9 mouse cellular contexts compared by ENCODE assay signal in genomic region chr19:36679028-36679820, GRCm38 (mm10). TPM values are rescaled to one million over a fixed set of nuclear protein-coding genes. Genes with fewer than 3 reads are reported as not detected.
DNase-seq lines count a peak whose midpoint lies in the region; ATAC-seq lines count a peak whose summit lies in the region.
"Had no signal": no experiment of that assay in that cellular context is flagged by ENCODE, and none has a peak within 500 bp of the region (broad histone marks: within the 10 kb centered on the region; RNA-seq: fewer than 3 reads in every experiment).

No protein-coding gene starts in this region.

- DNase-seq in kidney, postnatal 10 days, result no peak
- peak; percentile 39 for DNase-seq in cerebellum, adult 9-10 months
- DNase-seq in heart, embryonic 10.5 days (ENCODE audit: low spot score), result peak; percentile 76
- DNase-seq in midbrain, embryonic 10.5 days (ENCODE audit: low spot score), result peak; percentile 48
- DNase-seq in layer of hippocampus, adult 9-10 months (ENCODE audit: low spot score), result no peak
- DNase-seq in urinary bladder, postnatal 36 days (ENCODE audit: low spot score in 2 of 2), result no peak
- no peak for DNase-seq in layer of hippocampus, postnatal 36 days

- no peaks in the 10 kb centered on the region for H3K27me3 ChIP-seq in kidney, embryonic 15.5 days
- no peaks in the 10 kb centered on the region for H3K27me3 ChIP-seq in heart, embryonic 10.5 days (ENCODE audit: insufficient read depth, poor library complexity, severe bottlenecking)
- no peaks in the 10 kb centered on the region for H3K27me3 ChIP-seq in midbrain, embryonic 10.5 days (ENCODE audit: low read depth, poor library complexity, severe bottlenecking)

- no peak overlapping the region for H3K4me3 ChIP-seq in kidney, embryonic 15.5 days (replicated peaks)
- H3K4me3 ChIP-seq in heart, embryonic 10.5 days, result no peak overlapping the region
- H3K4me3 ChIP-seq in midbrain, embryonic 10.5 days, result no peak overlapping the region

- H3K9me3 ChIP-seq in kidney, embryonic 15.5 days (replicated peaks), result no peaks in the 10 kb centered on the region
- no peaks in the 10 kb centered on the region for H3K9me3 ChIP-seq in heart, embryonic 10.5 days
- H3K9me3 ChIP-seq in midbrain, embryonic 10.5 days (replicated peaks), result no peaks in the 10 kb centered on the region

- 25% methylated on average over 4 of the region's 4 CpGs for WGBS in kidney, embryonic 15.5 days
- 37% methylated on average over 4 of the region's 4 CpGs for WGBS in heart, embryonic 10.5 days
- WGBS in midbrain, embryonic 10.5 days, result 29% methylated on average over 4 of the region's 4 CpGs

- peaks cover 34% of the 10 kb centered on the region for H3K4me1 ChIP-seq in kidney, embryonic 15.5 days
- H3K4me1 ChIP-seq in heart, embryonic 10.5 days, result peaks cover 64% of the 10 kb centered on the region
- H3K4me1 ChIP-seq in midbrain, embryonic 10.5 days, result peaks cover 16% of the 10 kb centered on the region

- H3K4me2 ChIP-seq in kidney, embryonic 15.5 days, result no peak overlapping the region

- ATAC-seq in kidney, embryonic 15.5 days (replicated peaks; ENCODE audit: low FRiP score), result peak; percentile 82

- H3K36me3 ChIP-seq in kidney, embryonic 15.5 days, result no peaks in the 10 kb centered on the region
- no peaks in the 10 kb centered on the region for H3K36me3 ChIP-seq in heart, embryonic 10.5 days
- H3K36me3 ChIP-seq in midbrain, embryonic 10.5 days, result no peaks in the 10 kb centered on the region

- no peak overlapping the region for H3K9ac ChIP-seq in kidney, embryonic 15.5 days

- H3K27ac ChIP-seq in kidney, embryonic 15.5 days, result peak overlapping the region; percentile 85
- peak overlapping the region; percentile 83 for H3K27ac ChIP-seq in heart, embryonic 10.5 days
- peak overlapping the region; percentile 59 for H3K27ac ChIP-seq in midbrain, embryonic 10.5 days (replicated peaks)

RNA-seq across cellular contexts. Expression of gene Ppp1r3c, which starts 57.2 kb away (rescaled TPM):
- polyA plus RNA-seq in kidney, embryonic 15.5 days (2015; fragmentation: Nextera tagmentation; extraction: Ambion mirVana), result 17.4 and 17.5 TPM in 2 replicates
- polyA plus RNA-seq in heart, embryonic 10.5 days (2016; fragmentation: Nextera tagmentation; extraction: Ambion mirVana), result 31.3 and 46.9 TPM in 2 replicates
- polyA plus RNA-seq in midbrain, embryonic 10.5 days (2016; fragmentation: Nextera tagmentation; extraction: Ambion mirVana), result 1.6 and 2.0 TPM in 2 replicates
- total RNA-seq in layer of hippocampus, postnatal 36 days (2021), result 10 to 100 TPM; 61.0 to 62.6 TPM
- total RNA-seq: MEL had no signal

Comparison
In these comparisons a context has a peak if more than half of its experiments do, and no peak if none do; other contexts are left out.
1. DNase-seq: peak in cerebellum, adult 9-10 months (single experiment), heart, embryonic 10.5 days (single experiment) and midbrain, embryonic 10.5 days (single experiment); none in kidney, postnatal 10 days (single experiment), layer of hippocampus, adult 9-10 months (single experiment), urinary bladder, postnatal 36 days (0 of 2) and layer of hippocampus, postnatal 36 days (0 of 2).
2. Peak in every context shown above with its lines, with median percentiles within 50 percentile points of each other: H3K27ac ChIP-seq.